Mouse (Mus musculus) hindbrain, embryonic 13.5 days (tissue): ENCODE measurements around the gene Uggt1. TPM values are rescaled to one million over a fixed set of nuclear protein-coding genes. Genes with fewer than 3 reads are reported as not detected.

Experiments used
- ATAC-seq: fragments of 200-750 bp; cut with Nextera tagmentation; 2 replicates; pipeline ENCODE4 v1.8.0; 2017; ENCODE audit warnings: moderate TSS enrichment; ENCODE audit not compliant: low FRiP score
- H3K27ac ChIP-seq: fragments of 300-500 bp; sonication (generic); 2 replicates; pipeline ENCODE4 v1.5.1; 2015; ENCODE audit warnings: inconsistent platforms, mild to moderate bottlenecking, moderate library complexity
- H3K27me3 ChIP-seq: fragments of 300-500 bp; sonication (generic); 2 replicates; pipeline ENCODE4 v1.6.1; 2015; ENCODE audit warnings: mild to moderate bottlenecking, inconsistent platforms
- H3K36me3 ChIP-seq: fragments of 300-500 bp; sonication (generic); 2 replicates; pipeline ENCODE4 v1.6.1; 2015; ENCODE audit warnings: mild to moderate bottlenecking, inconsistent platforms
- H3K4me1 ChIP-seq: fragments of 300-500 bp; sonication (generic); replicated peaks from 2 replicates; pipeline ENCODE4 v1.6.1; 2015; ENCODE audit warnings: inconsistent platforms
- H3K4me2 ChIP-seq: fragments of 300-500 bp; sonication (generic); 2 replicates; pipeline ENCODE4 v1.6.1; 2015; ENCODE audit warnings: inconsistent platforms, mild to moderate bottlenecking, moderate library complexity
- H3K4me3 ChIP-seq: fragments of 300-500 bp; sonication (generic); 2 replicates; pipeline ENCODE4 v1.5.1; 2015; ENCODE audit warnings: mild to moderate bottlenecking, inconsistent platforms
- H3K9ac ChIP-seq: fragments of 300-500 bp; sonication (generic); 2 replicates; pipeline ENCODE4 v1.6.1; 2015; ENCODE audit warnings: mild to moderate bottlenecking, inconsistent platforms
- H3K9me3 ChIP-seq: fragments of 300-500 bp; sonication (generic); 2 replicates; pipeline ENCODE4 v1.6.1; 2016; ENCODE audit warnings: inconsistent platforms
- WGBS: fragments of 180-500 bp; shearing (Covaris S2); methylation state at CpG from one replicate; pipeline ENCODE4 v1.1.7; 2015; 5-methylcytosine and 5-hydroxymethylcytosine counted together
- polyA plus RNA-seq: library from polyadenylated mRNA; unstranded; fragments of >200 nt; fragmentation: Nextera tagmentation; extraction: Ambion mirVana; gene quantifications from 2 replicates; pipeline ENCODE4 v1.2.1, GENCODE M21; 2015

Uggt1 gene
- polyA plus RNA-seq, 1 experiment from 2014 or later = 45.3 TPM

DNA sequence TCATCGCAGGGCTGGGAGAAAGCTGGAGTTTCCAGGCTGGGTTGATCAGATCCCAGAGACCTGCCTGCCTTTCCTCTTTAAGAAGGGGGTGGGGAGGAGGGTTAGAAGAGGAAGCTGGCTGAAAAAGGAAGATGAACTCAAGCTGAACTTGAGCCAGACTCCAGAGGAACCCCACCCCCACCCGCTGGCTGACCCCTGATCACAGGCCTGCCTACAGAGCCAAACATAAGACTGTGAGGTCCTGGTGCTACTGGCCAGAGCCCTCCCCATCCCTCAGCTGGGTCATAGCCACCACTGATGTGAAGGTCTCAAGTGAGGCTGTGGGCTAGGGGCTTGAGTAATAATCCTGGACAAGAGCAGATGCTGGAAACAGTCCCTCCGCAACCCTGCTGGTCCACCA lies 26.1 kb upstream of the Uggt1 start:
- Histone ChIP-seq H3K9ac (no peak overlapping the region), H3K9me3 (no peaks in the 10 kb centered on the region), H3K36me3 (no peaks in the 10 kb centered on the region), H3K4me1 (peaks cover 15% of the 10 kb centered on the region), H3K27ac (no peak overlapping the region), H3K4me2 (no peak overlapping the region), H3K4me3 (no peak overlapping the region), H3K27me3 (peaks cover 26% of the 10 kb centered on the region)
- 55% methylated on average over 3 of the region's 3 CpGs for WGBS
- no peak for ATAC-seq

DNA sequence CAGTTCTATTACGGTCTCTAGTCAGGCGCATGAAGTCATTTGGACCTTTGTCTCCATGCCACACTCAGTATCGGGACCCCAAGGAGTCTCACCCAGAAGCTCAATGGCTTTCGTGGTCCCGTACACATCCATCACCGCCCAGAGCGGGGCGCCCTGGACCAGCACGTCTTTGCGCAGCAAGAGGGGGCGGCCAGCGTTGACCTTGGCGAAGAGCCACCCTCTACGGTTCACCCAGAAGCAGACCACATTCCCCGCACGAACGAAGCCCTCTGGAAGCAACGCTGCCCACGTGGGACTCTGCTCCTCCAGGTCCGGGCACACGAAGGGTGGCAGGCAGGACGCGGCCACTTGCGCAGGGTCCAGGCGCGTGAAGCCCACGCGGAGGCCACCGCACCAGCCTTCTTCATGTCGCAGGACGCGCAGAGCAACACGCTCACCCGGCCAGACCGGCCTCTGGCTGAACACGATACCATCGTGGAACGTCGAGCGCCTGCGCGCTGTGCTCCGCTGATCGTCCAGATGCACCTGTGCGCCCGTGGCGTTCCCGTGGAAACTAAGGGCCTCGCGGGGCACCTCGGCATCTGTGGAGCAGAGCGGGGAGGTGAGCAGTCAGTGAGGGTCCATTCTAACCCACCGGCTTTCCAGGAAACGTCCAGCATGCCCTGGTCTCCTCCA lies 24.7 kb upstream of the Uggt1 start:
- no peaks in the 10 kb centered on the region for H3K9me3 ChIP-seq
- peaks cover 15% of the 10 kb centered on the region for H3K4me1 ChIP-seq
- WGBS = 46% methylated on average over 54 of the region's 54 CpGs
- H3K9ac ChIP-seq = peak overlapping the region; percentile 40
- peak overlapping the region; percentile 24 for H3K4me3 ChIP-seq
- no peaks in the 10 kb centered on the region for H3K36me3 ChIP-seq
- peaks cover 26% of the 10 kb centered on the region for H3K27me3 ChIP-seq
- 0 out of 2 replicates have a peak, but pooled peaks have one; percentile 52 for ATAC-seq
- no peak overlapping the region for H3K27ac ChIP-seq
- peak overlapping the region; percentile 43 for H3K4me2 ChIP-seq

DNA sequence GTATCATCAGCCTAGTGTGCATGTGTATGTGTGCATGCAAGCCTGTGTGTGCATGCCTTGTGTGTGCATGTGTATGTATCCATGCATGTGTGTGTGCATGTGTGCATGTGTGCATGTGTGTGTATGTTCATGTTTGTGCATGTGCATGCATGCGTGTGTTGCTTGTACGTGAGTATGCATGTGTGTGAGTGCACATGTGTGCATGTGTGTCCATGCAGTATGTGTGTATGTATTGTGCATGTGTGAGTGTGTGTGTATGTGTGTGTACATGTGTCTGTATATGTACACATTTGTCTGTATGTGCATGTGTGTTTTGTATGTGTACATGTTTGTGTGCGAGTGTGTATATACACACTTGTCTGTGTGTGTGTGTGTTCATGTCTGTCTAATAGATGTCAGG lies 23.1 kb upstream of the Uggt1 start:
- whole genome bisulfite sequencing = 96% methylated on average over 3 of the region's 3 CpGs
- H3K9me3 ChIP-seq = no peaks in the 10 kb centered on the region
- H3K9ac ChIP-seq = no peak overlapping the region
- no peaks in the 10 kb centered on the region for H3K36me3 ChIP-seq
- peaks cover 11% of the 10 kb centered on the region for H3K4me1 ChIP-seq
- no peak overlapping the region for H3K27ac ChIP-seq
- H3K27me3 ChIP-seq = peaks cover 26% of the 10 kb centered on the region
- no peak for ATAC-seq
- H3K4me2 ChIP-seq = no peak overlapping the region
- no peak overlapping the region for H3K4me3 ChIP-seq

DNA sequence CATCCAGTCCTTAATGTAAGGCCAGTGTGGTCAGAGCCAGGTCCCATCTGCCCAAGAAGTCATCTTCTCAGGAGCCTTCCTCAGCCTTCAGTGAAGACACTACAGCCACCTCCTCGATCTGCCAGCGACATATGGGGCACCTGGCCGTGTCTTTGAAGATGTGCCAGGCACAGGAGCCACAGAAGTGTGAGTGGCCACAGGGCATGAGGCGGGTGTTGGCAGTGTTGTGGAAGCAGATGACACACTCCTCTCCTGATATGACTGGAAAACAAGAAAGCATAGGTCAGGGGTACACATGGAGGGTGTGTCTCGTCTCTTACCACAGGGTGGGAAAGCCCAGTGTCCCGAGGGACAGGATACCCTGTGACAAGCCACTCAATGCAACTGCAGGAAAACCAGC lies 21.8 kb upstream of the Uggt1 start:
- no peak for ATAC-seq
- H3K27ac ChIP-seq = no peak overlapping the region
- WGBS = 87% methylated on average over 6 of the region's 6 CpGs
- H3K27me3 ChIP-seq = peaks cover 26% of the 10 kb centered on the region
- no peak overlapping the region for H3K9ac ChIP-seq
- peaks cover 4% of the 10 kb centered on the region for H3K4me1 ChIP-seq
- H3K4me3 ChIP-seq = no peak overlapping the region
- no peaks in the 10 kb centered on the region for H3K9me3 ChIP-seq
- no peaks in the 10 kb centered on the region for H3K36me3 ChIP-seq
- H3K4me2 ChIP-seq = no peak overlapping the region

DNA sequence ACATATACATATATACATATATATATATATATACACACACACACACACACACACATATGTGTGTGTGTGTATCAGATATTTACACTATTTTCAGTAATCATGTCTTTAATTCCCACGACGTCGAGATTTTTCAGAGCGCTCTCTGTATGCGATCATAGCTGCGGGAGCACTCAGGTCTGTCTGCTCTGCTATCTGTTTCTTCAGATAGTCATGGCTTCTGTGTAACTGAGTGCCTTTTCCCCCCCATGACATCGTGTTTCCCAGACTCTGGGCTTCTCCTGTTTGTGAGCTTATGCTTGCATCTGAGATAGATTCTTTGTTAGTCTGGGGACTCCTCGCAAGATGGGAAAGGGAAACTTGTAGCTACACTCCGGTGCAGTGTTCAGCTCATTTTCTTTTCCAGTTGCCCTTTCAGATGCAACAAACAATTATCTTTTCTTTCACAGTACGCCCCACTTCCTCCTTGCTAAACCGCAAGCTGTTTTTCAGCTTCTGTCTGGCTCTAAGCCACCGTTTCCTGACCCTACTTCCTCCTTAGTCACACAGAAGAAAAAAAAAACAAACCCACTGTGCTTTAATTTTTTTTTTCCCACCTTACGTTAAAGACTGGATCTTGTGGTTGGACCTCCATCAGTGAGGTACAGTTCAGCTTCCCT lies 19.4 kb upstream of the Uggt1 start:
- H3K9me3 ChIP-seq = no peaks in the 10 kb centered on the region
- H3K27me3 ChIP-seq = peaks cover 7% of the 10 kb centered on the region; the same call in 1 of the 2 replicates
- H3K9ac ChIP-seq = no peak overlapping the region
- H3K27ac ChIP-seq = no peak overlapping the region
- WGBS = 75% methylated on average over 13 of the region's 13 CpGs
- no peaks in the 10 kb centered on the region for H3K4me1 ChIP-seq
- H3K4me3 ChIP-seq = no peak overlapping the region
- no peak overlapping the region for H3K4me2 ChIP-seq
- no peak for ATAC-seq
- H3K36me3 ChIP-seq = no peaks in the 10 kb centered on the region

DNA sequence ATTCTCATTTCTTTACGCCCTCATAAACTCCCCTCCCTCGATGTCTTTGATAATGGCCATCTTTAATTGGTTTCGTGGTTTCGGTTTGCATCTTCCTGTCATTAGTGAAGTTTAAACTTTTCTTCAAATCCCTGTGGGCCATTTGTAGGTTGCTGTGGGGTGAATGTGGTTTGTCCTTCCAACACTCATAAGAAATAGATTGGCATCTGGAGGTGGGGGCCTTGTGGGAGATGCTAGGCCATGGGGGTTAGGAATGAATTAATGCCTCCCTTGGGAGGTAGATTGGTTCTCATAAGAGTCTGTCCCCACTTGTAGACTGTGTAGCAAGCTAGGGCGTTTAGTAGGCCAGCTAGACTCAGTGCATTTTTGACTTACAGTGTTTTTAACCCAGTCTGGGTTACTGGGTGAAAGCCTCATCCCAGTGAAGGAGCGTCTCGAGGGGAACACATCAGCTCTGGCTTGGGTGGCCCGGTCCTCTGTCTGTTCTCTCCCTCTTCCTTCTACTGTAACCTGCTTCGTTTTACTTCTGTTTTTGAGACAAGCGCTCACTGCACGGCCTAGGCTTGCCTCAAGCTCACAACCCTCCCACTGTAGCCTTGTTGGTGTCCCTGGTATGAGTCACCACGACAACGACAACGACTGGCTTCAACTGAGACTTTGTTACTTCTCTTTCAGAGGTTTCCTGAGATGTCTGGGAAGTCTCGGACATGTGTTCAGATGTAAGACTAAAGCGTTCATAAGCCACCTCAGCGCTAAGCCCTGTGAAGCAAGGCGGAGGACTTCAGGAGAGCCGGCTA lies 17.4 kb upstream of the Uggt1 start:
- Histone ChIP-seq H3K27me3 (no peaks in the 10 kb centered on the region), H3K36me3 (no peaks in the 10 kb centered on the region), H3K27ac (no peak overlapping the region), H3K4me2 (no peak overlapping the region), H3K4me1 (no peaks in the 10 kb centered on the region), H3K9ac (no peak overlapping the region), H3K4me3 (no peak overlapping the region), H3K9me3 (no peaks in the 10 kb centered on the region)
- 87% methylated on average over 19 of the region's 19 CpGs for WGBS
- ATAC-seq = no peak

DNA sequence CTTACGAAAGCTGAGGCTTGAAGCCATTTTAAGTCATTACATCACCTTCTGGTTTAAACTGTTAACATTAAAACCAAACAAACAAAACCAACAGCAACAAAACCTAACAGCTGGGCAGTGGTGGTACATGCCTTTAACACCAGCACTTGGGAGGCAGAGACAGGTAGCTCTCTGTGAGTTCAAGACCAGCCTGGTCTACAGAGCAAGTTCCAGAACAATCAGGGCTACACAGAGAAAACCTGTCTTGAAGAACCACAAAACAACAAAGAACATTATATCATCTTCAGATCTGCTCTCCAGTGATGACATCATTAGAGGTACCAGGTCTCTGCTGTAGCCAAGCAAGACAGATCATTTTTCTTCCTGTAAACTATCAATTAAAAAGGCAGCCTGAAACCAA lies 15.9 kb upstream of the Uggt1 start:
- 96% methylated on average over 1 of the region's 1 CpGs for WGBS
- Histone ChIP-seq H3K27ac (no peak overlapping the region), H3K36me3 (no peaks in the 10 kb centered on the region), H3K9ac (no peak overlapping the region), H3K4me3 (no peak overlapping the region), H3K27me3 (peaks cover 7% of the 10 kb centered on the region; the same call in 1 of the 2 replicates), H3K9me3 (no peaks in the 10 kb centered on the region), H3K4me2 (no peak overlapping the region), H3K4me1 (peaks cover 5% of the 10 kb centered on the region)
- no peak for ATAC-seq

DNA sequence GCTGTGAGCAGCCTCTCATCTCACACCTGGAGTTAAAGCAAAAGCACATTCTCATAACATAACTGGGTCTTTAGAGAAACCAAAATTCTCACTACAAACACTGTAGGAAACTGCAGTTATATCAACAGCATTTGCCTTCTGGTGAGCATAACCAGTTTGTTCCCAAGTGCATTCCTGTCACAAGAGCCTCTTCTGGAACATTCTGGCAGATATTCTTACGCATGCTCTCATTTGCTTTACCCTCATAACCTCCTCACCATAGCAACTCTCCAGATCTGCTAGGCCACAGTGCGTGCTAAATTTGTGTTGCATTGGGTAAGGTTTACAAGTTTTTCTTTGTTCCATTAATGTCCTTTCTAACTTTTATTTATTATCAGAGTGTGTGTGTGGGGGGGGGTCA lies 14.8 kb upstream of the Uggt1 start:
- Histone ChIP-seq H3K9me3 (no peaks in the 10 kb centered on the region), H3K27me3 (peaks cover 14% of the 10 kb centered on the region), H3K4me2 (no peak overlapping the region), H3K27ac (no peak overlapping the region), H3K9ac (no peak overlapping the region), H3K36me3 (no peaks in the 10 kb centered on the region), H3K4me3 (no peak overlapping the region), H3K4me1 (peaks cover 15% of the 10 kb centered on the region)
- no peak for ATAC-seq
- 98% methylated on average over 2 of the region's 2 CpGs for WGBS

DNA sequence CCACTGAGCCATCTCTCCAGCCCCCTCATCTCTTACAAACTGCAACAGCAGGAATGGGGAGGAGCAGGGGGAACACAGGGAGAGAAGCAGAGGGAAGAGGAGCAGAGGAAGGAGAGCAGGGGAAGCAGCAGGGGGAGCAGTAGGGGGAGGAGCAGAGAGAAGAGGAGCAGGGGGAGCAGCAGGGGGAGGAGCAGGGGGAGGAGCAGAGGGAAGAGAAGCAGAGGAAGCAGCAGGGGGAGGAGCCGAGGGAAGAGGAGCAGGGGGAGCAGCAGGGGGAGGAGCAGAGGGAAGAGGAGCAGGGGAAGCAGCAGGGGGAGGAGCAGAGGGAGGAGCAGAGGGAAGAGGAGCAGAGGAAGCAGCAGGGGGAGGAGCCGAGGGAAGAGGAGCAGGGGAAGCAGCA lies 14.1 kb upstream of the Uggt1 start:
- no peaks in the 10 kb centered on the region for H3K9me3 ChIP-seq
- no peak overlapping the region for H3K27ac ChIP-seq
- no peak overlapping the region for H3K4me3 ChIP-seq
- no peaks in the 10 kb centered on the region for H3K36me3 ChIP-seq
- no peak for ATAC-seq
- no peak overlapping the region for H3K9ac ChIP-seq
- H3K27me3 ChIP-seq = peaks cover 18% of the 10 kb centered on the region
- WGBS = 61% methylated on average over 2 of the region's 2 CpGs
- peaks cover 15% of the 10 kb centered on the region for H3K4me1 ChIP-seq
- no peak overlapping the region for H3K4me2 ChIP-seq

DNA sequence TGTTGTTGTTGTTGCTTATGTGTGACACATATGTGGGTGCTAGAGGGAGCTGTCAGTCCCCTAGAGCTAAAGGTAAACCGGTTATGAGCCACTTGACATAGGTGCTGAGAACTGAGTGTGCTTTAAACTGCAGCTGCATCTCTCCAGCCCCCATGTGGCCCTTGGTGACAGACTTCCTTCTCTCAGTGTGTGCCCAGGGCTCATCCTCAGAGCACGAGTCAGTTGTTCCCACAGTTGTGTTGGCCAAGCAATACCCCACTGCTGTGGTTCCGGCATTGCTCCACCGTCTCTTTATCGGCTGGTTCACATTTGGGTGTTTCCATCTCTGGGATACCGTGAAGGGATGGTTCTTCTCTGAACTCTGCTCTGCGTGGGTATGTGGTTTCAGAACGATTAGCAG lies 12.8 kb upstream of the Uggt1 start:
- 93% methylated on average over 8 of the region's 8 CpGs for WGBS
- Histone ChIP-seq H3K9ac (no peak overlapping the region), H3K27ac (no peak overlapping the region), H3K4me2 (no peak overlapping the region), H3K9me3 (no peaks in the 10 kb centered on the region), H3K4me1 (peaks cover 16% of the 10 kb centered on the region), H3K36me3 (no peaks in the 10 kb centered on the region), H3K27me3 (peaks cover 18% of the 10 kb centered on the region), H3K4me3 (no peak overlapping the region)
- no peak for ATAC-seq

DNA sequence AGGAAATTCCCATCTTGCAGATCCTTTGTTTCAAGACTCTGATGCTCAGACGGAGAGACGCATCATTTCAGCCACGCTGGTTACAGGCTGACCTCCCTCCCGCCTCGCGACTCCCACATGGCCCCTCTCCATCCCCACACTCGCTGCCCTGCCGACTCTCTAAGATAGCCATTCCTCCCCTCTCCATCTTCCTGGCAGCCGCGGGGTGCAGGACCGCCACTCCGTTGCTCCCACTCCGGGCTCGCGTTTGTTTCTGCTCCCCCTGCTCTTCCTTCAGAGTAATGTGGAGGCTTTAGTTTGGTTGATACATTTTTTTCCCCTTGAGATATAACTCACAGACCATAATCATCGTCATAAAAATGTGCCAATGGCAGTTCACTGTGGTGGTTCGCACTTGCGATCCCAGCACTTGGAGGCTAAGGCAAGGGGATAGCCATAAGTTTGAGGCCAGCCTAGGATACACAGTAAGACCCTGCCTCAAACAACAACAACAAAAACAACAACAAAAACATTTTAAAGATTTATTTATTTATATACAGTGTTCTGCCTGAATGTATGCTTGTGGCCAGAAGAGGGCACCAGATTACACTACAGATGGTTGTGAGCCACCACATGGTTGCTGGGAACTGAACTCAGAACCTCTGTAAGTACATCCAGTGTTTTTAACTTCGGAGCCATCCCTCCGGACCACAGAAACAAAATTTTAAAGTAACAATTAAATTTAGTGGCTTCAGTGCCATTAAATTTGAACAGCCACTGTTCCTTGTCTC lies 11.5 kb upstream of the Uggt1 start:
- Histone ChIP-seq H3K4me3 (no peak overlapping the region; the same call in 1 of the 2 replicates), H3K36me3 (no peaks in the 10 kb centered on the region), H3K27me3 (peaks cover 18% of the 10 kb centered on the region), H3K4me1 (peaks cover 22% of the 10 kb centered on the region), H3K9ac (peak overlapping the region; percentile 29; the same call in 1 of the 2 replicates), H3K27ac (no peak overlapping the region), H3K9me3 (no peaks in the 10 kb centered on the region), H3K4me2 (peak overlapping the region; percentile 46)
- WGBS = 25% methylated on average over 20 of the region's 20 CpGs
- no peak for ATAC-seq
